Mouse (Mus musculus) bone marrow macrophage, adult 2 months (primary cell): ENCODE results near the gene Ift46.
"Not testable (repeated sequence)": the region's sequence is repeated elsewhere in the genome, so short reads cannot be mapped to it uniquely, and the experiment has no call there.

Source experiments
- CTCF ChIP-seq: IDR thresholded peaks from 2 replicates; pipeline ENCODE4 v1.5.1; 2012; ENCODE audit warnings: low read depth, mild to moderate bottlenecking, low read length, moderate library complexity
- POLR2A ChIP-seq: IDR thresholded peaks from 2 replicates; pipeline ENCODE4 v1.6.1; 2012; ENCODE audit warnings: mild to moderate bottlenecking, low read depth, low read length, borderline replicate concordance

GRCm38 (mm10) chr9:44768029-44768394 is 304 bp downstream of the Ift46 start:
- TF ChIP-seq CTCF, POLR2A: not testable (repeated sequence)
